Mouse (Mus musculus) hindbrain, embryonic 14.5 days (tissue): ENCODE data around the gene 4930432M17Rik. TPM values are rescaled to one million over a fixed set of nuclear protein-coding genes. Genes with fewer than 3 reads are reported as not detected.

Experiments used
- ATAC-seq: fragments of 200-750 bp; cut with Nextera tagmentation; 2 replicates; pipeline ENCODE4 v1.8.0; 2017; ENCODE audit warnings: moderate number of reproducible peaks, mild to moderate bottlenecking, moderate TSS enrichment, moderate library complexity; ENCODE audit not compliant: low FRiP score
- DNase-seq: peaks from one replicate; pipeline ENCODE4 v3.0.0-alpha.2; 2015; ENCODE audit warnings: low spot score
- H3K27ac ChIP-seq: fragments of 300-500 bp; sonication (generic); 2 replicates; pipeline ENCODE4 v1.5.1; 2014; ENCODE audit warnings: mild to moderate bottlenecking, moderate library complexity
- H3K27me3 ChIP-seq: fragments of 300-500 bp; sonication (generic); 2 replicates; pipeline ENCODE4 v1.6.1; 2014; ENCODE audit warnings: mild to moderate bottlenecking, low read length, mixed read lengths; ENCODE audit not compliant: control insufficient read depth, insufficient read depth
- H3K36me3 ChIP-seq: fragments of 300-500 bp; sonication (generic); replicated peaks from 2 replicates; pipeline ENCODE4 v1.6.1; 2014; ENCODE audit not compliant: control insufficient read depth, insufficient read depth
- H3K4me1 ChIP-seq: fragments of 300-500 bp; sonication (generic); replicated peaks from 2 replicates; pipeline ENCODE4 v1.6.1; 2014; ENCODE audit warnings: antibody characterized with exemption, low read length, mixed read lengths; ENCODE audit not compliant: control insufficient read depth, insufficient read depth
- H3K4me2 ChIP-seq: fragments of 300-500 bp; sonication (generic); replicated peaks from 2 replicates; pipeline ENCODE4 v1.6.1; 2014; ENCODE audit warnings: mild to moderate bottlenecking, moderate library complexity
- H3K4me3 ChIP-seq: fragments of 300-500 bp; sonication (generic); replicated peaks from 2 replicates; pipeline ENCODE4 v1.5.1; 2014; ENCODE audit warnings: mild to moderate bottlenecking, low read length
- H3K9ac ChIP-seq: fragments of 300-500 bp; sonication (generic); 2 replicates; pipeline ENCODE4 v1.6.1; 2014
- H3K9me3 ChIP-seq: fragments of 300-500 bp; sonication (generic); 2 replicates; pipeline ENCODE4 v1.6.1; 2016; ENCODE audit warnings: low read length; ENCODE audit not compliant: control insufficient read depth
- WGBS: fragments of 180-500 bp; shearing (Covaris S2); extraction: QIAGEN DNeasy Blood & Tissue Kit; methylation state at CpG from one replicate; pipeline ENCODE4 v1.1.7; 2014; 5-methylcytosine and 5-hydroxymethylcytosine counted together
- polyA plus RNA-seq: library from polyadenylated mRNA; unstranded; fragments of >200 nt; fragmentation: Nextera tagmentation; extraction: Ambion mirVana; gene quantifications from 2 replicates; pipeline ENCODE4 v1.2.1, GENCODE M21; 2014

Gene 4930432M17Rik
- polyA plus RNA-seq, 1 experiment from 2014 or later, result not detected

DNA sequence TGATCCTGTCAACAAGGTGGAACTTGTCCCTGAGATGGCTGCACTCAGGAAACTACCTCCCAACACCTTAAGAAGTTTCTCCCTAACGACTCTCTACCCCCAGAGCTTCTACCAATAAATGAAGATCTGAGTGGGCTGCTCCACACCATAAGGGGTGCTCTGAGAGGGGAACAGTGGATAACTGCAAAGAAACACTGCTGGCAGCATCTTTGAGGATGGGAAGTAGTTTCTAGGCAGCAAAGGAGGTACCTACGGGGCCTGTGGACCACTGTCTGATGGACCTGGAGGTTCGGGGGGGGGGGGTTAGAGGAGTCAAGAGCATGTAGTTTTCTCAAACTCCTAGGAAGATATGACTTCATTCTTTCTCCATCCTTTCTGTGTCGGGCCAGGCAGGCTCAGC lies 28.8 kb downstream of the 4930432M17Rik start:
- no peaks in the 10 kb centered on the region for H3K36me3 ChIP-seq
- no peak overlapping the region for H3K9ac ChIP-seq
- peaks cover 32% of the 10 kb centered on the region for H3K4me1 ChIP-seq
- ATAC-seq, result 0 out of 2 replicates have a peak, but pooled peaks have one; percentile 8
- no peak for DNase-seq
- H3K4me2 ChIP-seq, result no peak overlapping the region
- H3K27ac ChIP-seq, result peak overlapping the region; percentile 88
- H3K4me3 ChIP-seq, result no peak overlapping the region
- no peaks in the 10 kb centered on the region for H3K9me3 ChIP-seq
- WGBS, result 73% methylated on average over 4 of the region's 4 CpGs
- H3K27me3 ChIP-seq, result no peaks in the 10 kb centered on the region

DNA sequence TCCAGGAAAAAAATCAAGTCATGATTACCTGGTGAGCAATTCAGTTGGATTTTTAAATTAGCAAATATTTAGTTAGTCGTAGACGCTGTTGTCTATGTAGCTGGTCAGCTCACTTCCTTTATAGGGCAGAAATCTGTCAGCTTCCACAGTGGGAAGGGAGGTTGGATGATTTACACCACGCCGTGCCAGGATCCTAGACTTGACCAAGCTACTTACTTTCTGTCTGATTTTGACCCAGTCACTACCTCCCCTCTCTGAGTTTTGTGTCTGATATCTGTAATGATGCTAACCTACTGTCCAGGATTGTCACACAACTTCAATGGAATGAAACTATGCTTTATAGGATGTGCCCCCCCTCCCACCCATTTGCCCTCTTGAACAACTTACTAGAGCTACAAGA lies 29.3 kb downstream of the 4930432M17Rik start:
- Histone ChIP-seq H3K9ac (no peak overlapping the region), H3K4me2 (peak overlapping the region; percentile 37), H3K9me3 (no peaks in the 10 kb centered on the region), H3K27me3 (no peaks in the 10 kb centered on the region), H3K36me3 (no peaks in the 10 kb centered on the region), H3K4me1 (peaks cover 32% of the 10 kb centered on the region), H3K27ac (peak overlapping the region; percentile 88), H3K4me3 (no peak overlapping the region)
- WGBS, result 44% methylated on average over 4 of the region's 4 CpGs
- DNase-seq (no peak), ATAC-seq (peak; percentile 19; the same call in 1 of the 2 replicates)

DNA sequence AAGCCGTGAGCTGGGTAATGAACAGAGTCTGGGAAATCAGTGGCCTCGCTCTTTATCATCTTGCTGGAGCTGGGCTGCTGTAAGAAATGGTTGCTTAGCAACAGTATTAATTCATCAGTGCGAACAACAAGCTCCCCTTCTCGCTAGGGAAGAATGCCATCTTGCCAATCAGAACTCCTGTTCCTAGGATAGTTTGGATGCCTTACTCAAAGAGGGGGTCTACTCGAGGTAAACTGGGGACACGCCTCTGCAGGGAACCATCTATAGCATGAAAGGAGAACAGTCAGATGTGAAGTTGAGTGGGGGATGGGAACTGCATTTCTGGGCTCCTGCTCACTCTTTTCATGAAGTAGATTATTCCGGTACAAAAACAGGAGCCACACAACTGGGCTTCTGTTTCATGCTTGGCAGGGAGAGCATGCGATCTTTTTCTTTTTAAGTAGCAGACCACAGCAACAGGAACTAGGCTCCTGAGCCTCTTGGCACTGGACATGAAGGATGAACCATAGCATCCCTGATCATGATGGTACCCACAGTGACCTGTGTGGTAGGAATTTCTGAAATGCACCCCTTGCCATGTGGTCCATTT lies 29.9 kb downstream of the 4930432M17Rik start:
- Histone ChIP-seq H3K4me1 (peaks cover 32% of the 10 kb centered on the region), H3K27ac (peak overlapping the region; percentile 88), H3K9ac (peak overlapping the region; percentile 18; the same call in 1 of the 2 replicates), H3K36me3 (no peaks in the 10 kb centered on the region), H3K4me2 (peak overlapping the region; percentile 37), H3K4me3 (no peak overlapping the region), H3K9me3 (no peaks in the 10 kb centered on the region), H3K27me3 (no peaks in the 10 kb centered on the region)
- 7% methylated on average over 8 of the region's 8 CpGs for WGBS
- DNase-seq (peak; percentile 83), ATAC-seq (peak; percentile 94)

DNA sequence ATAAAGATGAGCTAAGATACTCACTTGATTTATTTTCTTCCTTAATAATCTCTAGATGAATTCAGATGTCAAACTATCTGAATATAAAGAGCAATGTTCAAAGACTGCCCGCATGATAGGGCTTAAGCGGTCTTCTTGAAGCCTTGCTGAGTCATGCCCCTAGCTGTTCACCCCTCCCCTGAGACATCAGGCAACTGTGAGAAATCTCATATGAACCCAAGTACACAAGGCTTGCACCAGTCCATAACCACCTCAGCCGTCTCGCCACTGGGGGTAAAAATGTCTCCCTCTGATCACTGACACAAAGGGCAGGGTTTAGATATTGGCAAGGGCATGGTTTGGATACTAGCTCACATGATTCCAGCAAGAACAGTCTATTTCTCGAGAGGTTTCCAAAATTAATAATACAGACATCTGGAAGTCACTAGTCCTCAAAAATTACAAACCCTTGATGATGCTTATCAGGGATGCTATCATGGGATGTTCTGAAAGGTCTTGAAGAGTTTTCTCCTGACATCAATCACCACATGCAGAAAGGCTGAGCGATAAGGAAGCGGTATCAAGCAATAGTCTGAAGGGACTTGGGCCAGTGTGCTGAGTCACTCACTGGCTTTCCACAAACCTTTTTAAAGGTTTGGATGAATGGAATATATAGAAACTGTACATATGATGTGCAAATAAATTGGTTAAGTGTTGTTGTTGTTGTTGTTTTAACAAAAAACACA lies 32.8 kb downstream of the 4930432M17Rik start:
- H3K4me2 ChIP-seq, result no peak overlapping the region
- ATAC-seq (no peak), DNase-seq (no peak)
- no peaks in the 10 kb centered on the region for H3K9me3 ChIP-seq
- no peak overlapping the region for H3K27ac ChIP-seq
- H3K27me3 ChIP-seq, result no peaks in the 10 kb centered on the region
- peaks cover 40% of the 10 kb centered on the region for H3K4me1 ChIP-seq
- no peaks in the 10 kb centered on the region for H3K36me3 ChIP-seq
- H3K4me3 ChIP-seq, result no peak overlapping the region
- 83% methylated on average over 7 of the region's 7 CpGs for WGBS
- no peak overlapping the region for H3K9ac ChIP-seq

DNA sequence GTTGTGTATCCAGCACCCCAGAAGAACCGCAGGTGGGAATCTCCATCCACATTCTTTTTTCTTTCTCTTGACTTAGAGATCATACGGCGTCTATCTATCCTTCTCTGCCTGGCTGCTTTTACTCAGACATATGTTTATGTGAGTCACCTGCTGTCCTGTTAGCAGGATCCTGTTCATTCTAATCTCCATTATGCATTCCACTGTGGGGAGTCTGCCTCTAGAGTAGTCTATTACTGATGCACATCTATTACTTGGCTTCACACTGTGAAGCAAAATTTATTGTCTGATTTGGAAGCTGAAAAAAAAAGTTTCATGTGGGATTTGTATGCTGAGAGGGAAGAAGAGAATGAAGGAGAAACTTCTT lies 33.3 kb downstream of the 4930432M17Rik start:
- Histone ChIP-seq H3K27ac (no peak overlapping the region), H3K27me3 (no peaks in the 10 kb centered on the region), H3K9me3 (no peaks in the 10 kb centered on the region), H3K36me3 (no peaks in the 10 kb centered on the region), H3K4me1 (peaks cover 40% of the 10 kb centered on the region), H3K9ac (no peak overlapping the region), H3K4me2 (no peak overlapping the region), H3K4me3 (no peak overlapping the region)
- WGBS, result 68% methylated on average over 3 of the region's 3 CpGs
- ATAC-seq, result no peak
- no peak for DNase-seq

DNA sequence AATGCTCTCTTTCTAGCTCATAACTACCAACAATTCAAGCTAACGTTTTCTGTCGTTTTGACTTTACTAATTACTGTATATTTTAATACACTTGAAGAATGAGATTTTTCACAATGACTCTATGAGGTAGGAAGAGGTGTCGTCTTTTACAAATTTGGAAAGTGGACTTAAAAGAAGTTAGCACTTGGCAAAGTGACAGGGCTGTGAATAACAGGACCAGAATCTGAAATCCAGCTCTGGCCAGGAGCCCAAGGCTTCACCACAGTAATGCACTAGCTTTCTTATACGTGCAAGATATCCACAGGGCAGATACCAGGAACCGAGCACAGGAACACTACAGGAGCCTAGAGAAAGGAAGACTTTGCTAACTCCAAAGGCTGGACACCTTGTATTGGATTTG lies 35.5 kb downstream of the 4930432M17Rik start:
- no peaks in the 10 kb centered on the region for H3K27me3 ChIP-seq
- DNase-seq, result no peak
- ATAC-seq, result no peak
- H3K4me2 ChIP-seq, result no peak overlapping the region
- no peak overlapping the region for H3K4me3 ChIP-seq
- no peak overlapping the region for H3K27ac ChIP-seq
- no peak overlapping the region for H3K9ac ChIP-seq
- H3K36me3 ChIP-seq, result no peaks in the 10 kb centered on the region
- WGBS, result 63% methylated on average over 5 of the region's 5 CpGs
- no peaks in the 10 kb centered on the region for H3K9me3 ChIP-seq
- peaks cover 23% of the 10 kb centered on the region for H3K4me1 ChIP-seq

DNA sequence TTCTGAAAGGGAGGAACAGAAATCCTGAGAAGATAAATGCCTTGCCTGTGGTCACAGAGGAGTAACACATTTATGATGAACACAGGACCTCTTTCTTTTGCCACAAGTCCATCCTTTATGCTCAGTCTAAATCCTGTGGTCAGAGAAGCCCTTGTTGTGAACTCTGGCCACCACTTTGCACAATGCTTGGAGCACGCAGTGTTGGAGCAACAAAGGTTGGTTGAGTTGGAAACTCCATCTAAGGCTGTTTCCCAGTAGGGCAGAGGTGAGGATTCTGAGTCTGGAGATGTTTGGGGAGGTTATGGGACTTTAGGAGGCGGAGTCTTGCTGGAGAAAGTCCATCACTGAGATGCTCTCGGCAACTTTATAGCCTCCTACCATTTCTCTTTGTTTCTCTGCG lies 36.5 kb downstream of the 4930432M17Rik start:
- ATAC-seq, result no peak
- no peak for DNase-seq
- Histone ChIP-seq H3K27me3 (no peaks in the 10 kb centered on the region), H3K4me3 (no peak overlapping the region), H3K27ac (no peak overlapping the region), H3K4me1 (peaks cover 13% of the 10 kb centered on the region; the same call in 1 of the 2 replicates), H3K9me3 (no peaks in the 10 kb centered on the region), H3K4me2 (no peak overlapping the region), H3K36me3 (no peaks in the 10 kb centered on the region), H3K9ac (no peak overlapping the region)
- 90% methylated on average over 4 of the region's 4 CpGs for WGBS

DNA sequence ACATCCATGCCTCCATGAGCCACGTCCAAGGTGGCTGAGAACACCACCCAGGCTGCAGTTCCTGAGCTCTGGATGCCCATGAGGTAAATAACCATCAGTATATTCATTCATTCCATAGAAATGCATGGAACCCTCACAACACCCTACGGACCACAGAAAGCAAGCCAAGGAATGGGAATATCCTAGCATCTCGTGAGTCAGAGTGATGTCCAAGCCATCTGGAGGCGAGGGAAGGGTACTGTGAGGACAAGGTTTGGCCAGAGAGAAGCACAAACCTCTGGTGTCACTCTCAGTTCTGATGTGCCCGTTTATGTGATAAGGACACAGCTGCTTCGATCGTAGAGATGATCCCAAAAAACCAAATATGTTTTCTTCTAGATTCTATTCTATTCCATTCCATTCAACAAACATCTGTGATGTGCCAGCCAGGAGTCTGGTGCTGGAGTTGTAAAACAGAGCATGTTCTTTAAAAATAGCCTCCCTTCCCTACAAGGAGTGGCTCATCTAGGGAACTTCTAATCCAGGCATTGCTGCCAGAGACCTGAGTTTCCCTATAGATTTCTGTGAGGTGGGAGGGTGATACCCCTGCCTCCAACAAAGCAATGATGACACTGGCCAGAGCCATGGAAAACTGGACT lies 40.5 kb downstream of the 4930432M17Rik start:
- peaks cover 5% of the 10 kb centered on the region; the same call in 1 of the 2 replicates for H3K4me1 ChIP-seq
- no peaks in the 10 kb centered on the region for H3K9me3 ChIP-seq
- no peak for DNase-seq
- no peak overlapping the region for H3K4me3 ChIP-seq
- no peak overlapping the region for H3K9ac ChIP-seq
- H3K4me2 ChIP-seq, result no peak overlapping the region
- no peaks in the 10 kb centered on the region for H3K27me3 ChIP-seq
- no peak overlapping the region for H3K27ac ChIP-seq
- no peak for ATAC-seq
- no peaks in the 10 kb centered on the region for H3K36me3 ChIP-seq
- 89% methylated on average over 7 of the region's 7 CpGs for WGBS

DNA sequence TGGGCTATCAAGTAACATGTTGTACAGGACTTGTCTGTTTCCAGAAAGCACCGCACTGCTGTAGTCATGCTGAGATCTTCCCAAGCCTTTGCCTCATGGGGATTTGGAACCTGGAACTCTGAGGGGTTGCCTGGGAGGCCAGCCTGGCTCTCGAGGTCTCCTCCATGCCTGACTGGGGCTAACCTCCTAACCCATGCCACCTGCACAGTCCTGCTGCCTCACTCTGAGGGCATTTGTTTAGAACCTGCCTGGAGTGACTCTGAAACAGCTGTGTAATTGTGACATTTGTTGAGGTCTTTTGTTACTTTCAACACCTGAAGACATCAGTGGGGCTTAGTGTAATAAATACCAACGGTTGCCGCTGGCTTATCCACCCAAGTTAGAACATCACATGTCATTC lies 41.7 kb downstream of the 4930432M17Rik start:
- no peak overlapping the region for H3K27ac ChIP-seq

More for the DNA sequence above, 41.7 kb downstream of the 4930432M17Rik start:
- Histone ChIP-seq H3K27me3 (no peaks in the 10 kb centered on the region), H3K4me3 (no peak overlapping the region), H3K4me1 (no peaks in the 10 kb centered on the region), H3K36me3 (no peaks in the 10 kb centered on the region), H3K9me3 (no peaks in the 10 kb centered on the region), H3K4me2 (no peak overlapping the region), H3K9ac (no peak overlapping the region)
- WGBS, result 73% methylated on average over 4 of the region's 4 CpGs
- ATAC-seq (no peak), DNase-seq (no peak)
